Mouse (Mus musculus): ENCODE data around the gene Espn. TPM values are rescaled to one million over a fixed set of nuclear protein-coding genes. Genes with fewer than 3 reads are reported as not detected.

Espn gene
- total and polyA plus RNA-seq, 3 experiments = 5.0 to 19.6 TPM; not detected in 1

DNA sequence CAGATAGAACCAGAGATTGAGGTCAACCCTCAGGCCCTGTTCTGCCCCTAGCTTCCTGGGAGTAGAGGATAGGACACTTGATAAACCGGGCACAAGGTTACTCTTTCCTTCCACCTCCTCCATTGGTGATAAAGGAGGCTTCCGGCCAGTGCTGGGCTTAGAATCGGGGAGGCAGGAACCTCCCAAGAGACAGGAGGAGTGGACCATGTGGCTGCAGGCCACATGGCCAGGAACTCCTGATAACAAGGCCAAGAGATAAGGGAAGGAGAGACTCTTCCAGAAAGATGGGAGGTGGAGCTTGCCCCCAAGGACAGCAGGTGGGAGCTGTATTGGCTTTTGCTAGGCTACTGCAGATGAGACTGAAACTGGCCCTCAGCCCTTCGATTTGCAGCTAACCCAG lies 1.6 kb downstream of the Espn start (continued):
- TF ChIP-seq BHLHE40 (IDR thresholded peaks at IDR 0.05; ENCODE audit: borderline replicate concordance, low read depth, low read length) (no peak), ZC3H11A (IDR thresholded peaks at IDR 0.05; ENCODE audit: low read depth, low read length) (no peak), CHD1 (IDR thresholded peaks at IDR 0.05; ENCODE audit: low read depth, low read length) (no peak), MXI1 (IDR thresholded peaks at IDR 0.05; ENCODE audit: low read depth, low read length) (peak; percentile 64; the same call in 1 of the 2 replicates), ELF1 (IDR thresholded peaks at IDR 0.05; ENCODE audit: low read depth, low read length) (no peak), POLR2AphosphoS5 (IDR thresholded peaks at IDR 0.05; ENCODE audit: borderline replicate concordance, low read depth, low read length) (no peak), USF1 (IDR thresholded peaks at IDR 0.05; ENCODE audit: low read depth, low read length) (peak; percentile 43; the same call in 1 of the 2 replicates), USF2 (IDR thresholded peaks at IDR 0.05; ENCODE audit: borderline replicate concordance in 1 of 2, insufficient read depth in 1 of 2, low read depth in 1 of 2, low read length in 2 of 2) (no peak), POLR2A (IDR thresholded peaks at IDR 0.05; ENCODE audit: control insufficient read depth in 1 of 2, insufficient read depth in 1 of 2, low read depth in 1 of 2, low read length in 2 of 2, poor library complexity in 1 of 2) (no peak), MYB (IDR thresholded peaks at IDR 0.05; ENCODE audit: low read depth, low read length) (no peak), SIN3A (IDR thresholded peaks at IDR 0.05; ENCODE audit: low read length) (0 out of 2 replicates have a peak, but pooled peaks have one; percentile 8)

- Histone ChIP-seq H3K36me3 (ENCODE audit: control insufficient read depth in 1 of 2, insufficient read depth in 2 of 2, low read length in 2 of 2) (peaks cover 0 to 26% of the 10 kb centered on the region in 2 experiments; a peak in 2 of 4 replicates), H3K4me3 (ENCODE audit: control insufficient read depth in 1 of 2, insufficient read depth in 1 of 2, low read depth in 2 of 2, low read length in 2 of 2) (no peak overlapping the region), H3K9ac (ENCODE audit: control insufficient read depth, low read depth, low read length, poor library complexity, severe bottlenecking) (peak overlapping the region; percentile 8), H3K27me3 (ENCODE audit: control insufficient read depth in 1 of 2, insufficient read depth in 2 of 2, low read length in 2 of 2) (no peaks in the 10 kb centered on the region), H3K79me2 (ENCODE audit: control insufficient read depth, insufficient read depth, low read length, poor library complexity) (no peaks in the 10 kb centered on the region), H3K27ac (ENCODE audit: control insufficient read depth, low read depth, low read length) (peak overlapping the region; percentile 68), H3K9me3 (replicated peaks; ENCODE audit: insufficient read depth, low read length) (no peaks in the 10 kb centered on the region), H3K4me1 (ENCODE audit: control insufficient read depth in 1 of 2, insufficient read depth in 2 of 2, low read length in 2 of 2) (peaks cover 2 to 36% of the 10 kb centered on the region in 2 experiments; a peak in 3 of 4 replicates)
- peak; percentile 23 for DNase-seq (ENCODE audit: low read depth, low spot score)
- TF ChIP-seq USF1 (IDR thresholded peaks at IDR 0.05; ENCODE audit: low read depth, low read length) (no peak), POLR2AphosphoS2 (IDR thresholded peaks at IDR 0.05; ENCODE audit: low read length) (no peak), E2F4 (IDR thresholded peaks at IDR 0.05; ENCODE audit: borderline replicate concordance, low read depth, low read length) (no peak), SMC3 (IDR thresholded peaks at IDR 0.05; ENCODE audit: low read depth, low read length) (no peak), POLR2A (IDR thresholded peaks at IDR 0.05; ENCODE audit: control insufficient read depth in 1 of 2, insufficient read depth in 1 of 2, low read depth in 1 of 2, low read length in 2 of 2, poor library complexity in 1 of 2) (no peak), UBTF (IDR thresholded peaks at IDR 0.05; ENCODE audit: borderline replicate concordance, insufficient read depth, low read depth, low read length) (no peak), RCOR1 (IDR thresholded peaks at IDR 0.05; ENCODE audit: low read depth, low read length) (no peak), TBP (IDR thresholded peaks at IDR 0.05; ENCODE audit: low read depth, low read length) (no peak), JUND (IDR thresholded peaks at IDR 0.05; ENCODE audit: low read depth, low read length) (no peak), SIN3A (IDR thresholded peaks at IDR 0.05; ENCODE audit: low read length) (no peak), MYC (IDR thresholded peaks at IDR 0.05; ENCODE audit: low read depth, low read length) (no peak), ELF1 (IDR thresholded peaks at IDR 0.05; ENCODE audit: low read depth, low read length) (no peak), ZKSCAN1 (IDR thresholded peaks at IDR 0.05; ENCODE audit: low read depth, low read length) (no peak), HCFC1 (IDR thresholded peaks at IDR 0.05; ENCODE audit: low read depth, low read length) (no peak), ZC3H11A (IDR thresholded peaks at IDR 0.05; ENCODE audit: low read depth, low read length) (no peak)
These were observed 5.9 kb downstream of the Espn start for GRCm38 (mm10) chr4:152146033-152146827.

Measured in MEL (cell line).